Mouse (Mus musculus): ENCODE data around the gene Mageb2.
"Not testable (repeated sequence)": the region's sequence is repeated elsewhere in the genome, so short reads cannot be mapped to it uniquely, and the experiment has no call there.

The Mageb2 gene

DNA sequence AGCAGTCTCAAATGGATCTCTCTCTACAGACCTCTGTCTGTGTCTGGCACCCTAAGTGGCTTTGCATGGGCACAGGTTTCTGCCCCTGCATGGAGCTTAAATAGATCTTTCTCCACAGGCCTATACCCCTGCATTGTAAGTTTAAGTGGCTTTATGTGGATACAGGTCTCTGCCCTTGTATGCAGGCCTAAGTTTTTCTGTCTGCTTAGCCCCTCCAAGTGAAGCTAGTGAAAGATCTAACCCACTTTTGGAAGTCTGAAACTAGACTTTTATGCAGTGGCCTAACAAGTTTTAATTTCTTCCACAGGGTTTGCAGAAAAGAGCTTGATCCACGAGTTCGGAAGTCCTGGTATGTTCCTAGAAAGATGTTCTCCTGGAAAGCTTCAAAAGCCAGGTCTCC lies at the start of gene Mageb2:
TSS of gene Mageb2 (plus strand) at position 301 of the 400 bp plus-strand sequence.
- not testable (repeated sequence) for DNase-seq (ENCODE audit: low read depth, low spot score)

DNA sequence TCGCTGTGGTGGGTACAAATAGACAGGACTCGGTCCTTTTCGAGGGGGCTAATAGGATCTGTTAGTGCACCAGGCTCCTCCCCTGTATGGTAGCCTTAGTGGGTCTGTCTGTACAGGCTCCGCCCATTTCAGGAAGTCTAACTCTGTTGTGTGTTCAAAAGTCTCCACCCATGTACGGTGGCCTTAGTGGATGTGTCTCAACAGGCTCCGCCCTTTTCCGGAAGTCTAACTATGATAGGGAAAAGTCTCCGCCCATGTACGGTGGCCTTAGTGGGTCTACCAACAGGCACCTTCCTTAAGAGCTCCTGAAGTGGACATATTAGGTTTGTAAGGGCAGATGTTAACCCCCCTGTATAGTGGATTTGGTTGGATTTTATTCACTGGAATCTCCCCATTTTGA lies 18.2 kb upstream of the Mageb2 start:
- DNase-seq (ENCODE audit: low read depth, low spot score) = not testable (repeated sequence)
